Mouse (Mus musculus) gastrocnemius, postnatal 25 days (tissue): ENCODE measurements around the gene Gng12. TPM values are rescaled to one million over a fixed set of nuclear protein-coding genes. Genes with fewer than 3 reads are reported as not detected.
A peak's percentile ranks its signal among the peaks of the same experiment; 100 is the strongest.

Experiments
- DNase-seq: peaks from one replicate; pipeline ENCODE4 v3.0.0; 2022
- total RNA-seq, 2 experiments: library from RNA; stranded (reverse); gene quantifications; 1 replicate in 1 of 2; 2 replicates in 1 of 2; pipeline ENCODE4 v1.2.3; 2021

The Gng12 gene
- total RNA-seq, 2 experiments from 2014 or later, result 23.8 to 32.3 TPM

GRCm38 (mm10) chr6:67056108-67056888, 160.1 kb downstream of the Gng12 start:
- DNase-seq, result no peak

DNA sequence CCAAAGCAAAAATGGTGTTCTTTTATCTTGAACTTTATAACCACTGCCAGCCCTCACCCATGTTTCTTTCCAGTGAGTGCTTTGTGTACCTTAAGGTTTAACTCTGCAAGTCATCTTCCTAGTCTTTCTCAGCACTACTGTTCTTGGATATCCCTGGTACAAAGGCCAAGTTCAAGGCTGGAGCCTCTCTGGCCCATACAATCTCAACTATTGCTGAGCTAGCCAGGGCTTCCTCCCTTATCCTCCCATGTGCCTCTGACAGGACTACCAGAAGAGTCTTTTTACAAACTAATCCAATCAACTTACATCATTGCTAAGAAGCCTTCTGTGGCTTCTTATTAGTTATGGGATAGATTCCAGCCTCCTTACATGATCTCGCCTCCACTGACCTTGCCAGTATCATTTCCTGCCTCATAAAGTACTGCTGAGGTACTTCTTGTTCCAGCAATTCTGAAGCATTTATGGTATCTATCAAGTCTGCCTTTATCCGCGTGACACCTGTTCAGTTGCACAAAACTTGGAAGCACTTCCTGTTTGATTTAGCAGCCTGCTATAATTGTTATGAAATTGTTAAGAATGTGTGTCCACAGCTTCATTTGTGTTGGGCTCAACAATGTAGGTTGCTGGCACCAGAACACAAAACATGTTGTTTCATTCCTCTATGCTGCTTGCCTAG, 160.8 kb downstream of the Gng12 start:
- DNase-seq, result no peak

GRCm38 (mm10) chr6:67057574-67057973, 161.4 kb downstream of the Gng12 start:
- DNase-seq, result no peak

DNA sequence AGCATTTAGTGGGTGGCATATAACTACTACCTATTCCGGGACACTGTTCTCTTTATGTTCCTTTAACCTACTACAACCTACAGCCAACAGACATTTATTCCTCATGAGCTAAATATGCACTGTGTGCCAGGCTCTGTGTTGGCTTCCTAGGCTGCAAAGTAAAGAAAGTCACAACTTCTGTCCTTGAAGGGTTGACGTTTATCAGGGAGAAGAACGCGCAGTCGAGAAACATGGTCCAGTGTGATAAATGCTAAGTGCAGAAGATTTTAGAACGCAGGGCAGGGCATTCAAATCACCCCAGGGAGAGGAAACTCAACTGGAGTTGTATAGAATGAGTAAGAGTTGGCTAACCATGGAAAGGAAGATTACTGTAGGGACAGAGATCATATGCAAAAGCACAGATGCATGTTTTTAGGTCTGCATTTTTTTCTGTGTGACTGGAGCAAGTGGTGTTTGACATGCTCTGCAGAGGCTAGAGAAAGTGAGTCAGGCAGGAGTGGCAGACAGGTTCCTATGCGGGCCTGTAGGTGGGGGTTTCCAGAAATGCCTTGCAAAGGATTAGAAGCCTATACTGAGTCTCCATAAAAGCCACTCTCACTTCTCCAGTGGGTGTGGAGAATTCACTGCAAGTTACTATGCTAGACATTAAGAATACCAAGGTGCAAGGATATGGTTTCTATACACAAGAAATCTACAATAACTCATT, 161.9 kb downstream of the Gng12 start:
- no peak for DNase-seq

DNA sequence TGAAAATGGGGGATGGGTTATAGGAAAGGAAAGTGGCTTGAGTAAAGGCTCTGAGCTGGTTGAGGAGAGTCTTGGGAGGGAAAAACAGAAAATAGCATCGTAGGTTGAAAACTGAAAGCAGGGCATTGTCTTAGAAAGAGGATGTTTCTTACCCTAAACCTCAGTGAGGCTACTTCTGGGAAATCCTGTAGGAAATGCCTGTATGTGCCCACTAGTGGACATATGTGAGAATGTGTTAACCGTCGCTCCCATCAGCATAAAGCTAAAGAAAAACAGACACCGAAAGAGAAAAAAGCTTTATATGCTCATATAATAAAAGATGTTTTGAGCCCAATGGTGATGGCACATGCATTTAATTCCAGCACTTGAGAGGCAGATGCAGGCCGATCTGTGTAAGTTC, 163.9 kb downstream of the Gng12 start:
- DNase-seq, result no peak

- no peak for DNase-seq
Measured at GRCm38 (mm10) chr6:67069219-67069762, 173.1 kb downstream of the Gng12 start.

GRCm38 (mm10) chr6:67069800-67070315, 173.7 kb downstream of the Gng12 start:
- peak; percentile 9 for DNase-seq

Other genes starting within 250 kb of the Gng12 start
- not detected for gene Vmn1r35, start 210.5 kb upstream of the Gng12 start, total RNA-seq
- not detected for gene Vmn1r36, start 177.2 kb upstream of the Gng12 start, total RNA-seq
- not detected for gene Vmn1r37, start 167.0 kb upstream of the Gng12 start, total RNA-seq
- not detected for gene Vmn1r38, start 113.8 kb upstream of the Gng12 start, total RNA-seq
- gene Vmn1r39, start 85.8 kb upstream of the Gng12 start, total RNA-seq, result not detected
- gene Gadd45a, start 141.1 kb downstream of the Gng12 start, total RNA-seq, result 10 to 100 TPM; 32.5 to 36.8 TPM